8 mouse cellular contexts compared by ENCODE assay signal in the genomic region with DNA sequence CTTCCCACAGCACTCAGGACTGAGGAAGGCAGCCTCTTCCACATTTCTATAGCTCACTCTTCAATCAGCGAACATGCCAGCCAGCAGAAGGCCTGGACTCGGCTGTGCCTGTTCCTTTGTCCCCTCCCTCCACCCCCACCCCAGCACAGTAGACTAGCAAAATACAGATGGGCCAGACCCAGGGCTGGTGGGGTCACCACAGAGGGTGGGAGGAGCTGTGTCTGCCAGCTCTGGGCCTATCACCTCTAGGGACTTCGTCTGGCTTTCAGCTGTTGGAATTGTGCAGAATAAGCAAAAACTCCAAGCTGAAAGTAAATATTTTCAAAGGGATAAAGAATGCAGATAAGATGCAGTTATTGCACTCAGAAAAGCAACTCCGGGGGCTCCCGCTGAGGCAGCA. TPM values are rescaled to one million over a fixed set of nuclear protein-coding genes. Genes with fewer than 3 reads are reported as not detected.
A peak's percentile ranks its signal among the peaks of the same experiment; 100 is the strongest.
DNase-seq lines count a peak whose midpoint lies in the region; ATAC-seq lines count a peak whose summit lies in the region.

No protein-coding gene starts in this region.

- H3K9ac ChIP-seq in kidney, embryonic 15.5 days = no peak overlapping the region
- peak overlapping the region; percentile 44 for H3K9ac ChIP-seq in embryonic facial prominence, embryonic 13.5 days
- no peak overlapping the region for H3K9ac ChIP-seq in hindbrain, embryonic 15.5 days
- no peak overlapping the region for H3K9ac ChIP-seq in midbrain, embryonic 16.5 days (ENCODE audit: low read depth, low read length)

- peak overlapping the region; percentile 81 for H3K27ac ChIP-seq in kidney, embryonic 15.5 days
- peak overlapping the region; percentile 85 for H3K27ac ChIP-seq in embryonic facial prominence, embryonic 13.5 days
- peak overlapping the region; percentile 46 for H3K27ac ChIP-seq in hindbrain, embryonic 15.5 days (replicated peaks)
- peak overlapping the region; percentile 42; the same call in 1 of the 2 replicates for H3K27ac ChIP-seq in midbrain, embryonic 16.5 days (ENCODE audit: low read length)

- H3K4me1 ChIP-seq in kidney, embryonic 15.5 days = peaks cover 47% of the 10 kb centered on the region
- H3K4me1 ChIP-seq in embryonic facial prominence, embryonic 13.5 days = peaks cover 55% of the 10 kb centered on the region
- H3K4me1 ChIP-seq in hindbrain, embryonic 15.5 days (replicated peaks) = peaks cover 16% of the 10 kb centered on the region
- H3K4me1 ChIP-seq in midbrain, embryonic 16.5 days (ENCODE audit: control insufficient read depth, insufficient read depth, low read length) = peaks cover under 1% of the 10 kb centered on the region; the same call in 1 of the 2 replicates

- no peak for DNase-seq in kidney, adult 11 months
- no peak for DNase-seq in thymus, postnatal 10 days (ENCODE audit: low spot score in 2 of 2)
- no peak for DNase-seq in thymus, adult 18-20 months

- no peaks in the 10 kb centered on the region for H3K9me3 ChIP-seq in kidney, embryonic 15.5 days (replicated peaks)
- no peaks in the 10 kb centered on the region for H3K9me3 ChIP-seq in embryonic facial prominence, embryonic 13.5 days
- no peaks in the 10 kb centered on the region for H3K9me3 ChIP-seq in hindbrain, embryonic 15.5 days
- no peaks in the 10 kb centered on the region for H3K9me3 ChIP-seq in midbrain, embryonic 16.5 days (replicated peaks; ENCODE audit: control insufficient read depth, low read length, poor library complexity, severe bottlenecking)

- peaks cover 19% of the 10 kb centered on the region for H3K36me3 ChIP-seq in kidney, embryonic 15.5 days
- H3K36me3 ChIP-seq in embryonic facial prominence, embryonic 13.5 days = peaks cover 40% of the 10 kb centered on the region
- no peaks in the 10 kb centered on the region for H3K36me3 ChIP-seq in hindbrain, embryonic 15.5 days
- no peaks in the 10 kb centered on the region for H3K36me3 ChIP-seq in midbrain, embryonic 16.5 days (ENCODE audit: control insufficient read depth, insufficient read depth, low read length)

- 0 out of 2 replicates have a peak overlapping the region, but pooled peaks have one; percentile 1 for H3K4me2 ChIP-seq in kidney, embryonic 15.5 days
- peak overlapping the region; percentile 27 for H3K4me2 ChIP-seq in embryonic facial prominence, embryonic 13.5 days
- no peak overlapping the region for H3K4me2 ChIP-seq in hindbrain, embryonic 15.5 days
- H3K4me2 ChIP-seq in midbrain, embryonic 16.5 days (ENCODE audit: low read length) = no peak overlapping the region

- WGBS in kidney, embryonic 15.5 days = 38% methylated on average over 5 of the region's 5 CpGs
- 32% methylated on average over 5 of the region's 5 CpGs for WGBS in embryonic facial prominence, embryonic 13.5 days
- 53% methylated on average over 5 of the region's 5 CpGs for WGBS in hindbrain, embryonic 15.5 days
- WGBS in midbrain, embryonic 16.5 days = 53% methylated on average over 5 of the region's 5 CpGs

- H3K27me3 ChIP-seq in kidney, embryonic 15.5 days = no peaks in the 10 kb centered on the region
- H3K27me3 ChIP-seq in embryonic facial prominence, embryonic 13.5 days = no peaks in the 10 kb centered on the region
- peaks cover 18% of the 10 kb centered on the region for H3K27me3 ChIP-seq in hindbrain, embryonic 15.5 days
- peaks cover 8% of the 10 kb centered on the region for H3K27me3 ChIP-seq in midbrain, embryonic 16.5 days (ENCODE audit: control insufficient read depth, insufficient read depth, low read depth, low read length)

- no peak overlapping the region for H3K4me3 ChIP-seq in kidney, embryonic 15.5 days (replicated peaks)
- no peak overlapping the region for H3K4me3 ChIP-seq in embryonic facial prominence, embryonic 13.5 days
- no peak overlapping the region for H3K4me3 ChIP-seq in hindbrain, embryonic 15.5 days
- H3K4me3 ChIP-seq in midbrain, embryonic 16.5 days (ENCODE audit: low read depth, low read length) = no peak overlapping the region

- ATAC-seq in kidney, embryonic 15.5 days (replicated peaks; ENCODE audit: low FRiP score) = peak; percentile 71
- peak; percentile 77 for ATAC-seq in embryonic facial prominence, embryonic 13.5 days (ENCODE audit: insufficient number of reproducible peaks, insufficient read depth, low FRiP score, low TSS enrichment, low read depth)
- no peak for ATAC-seq in hindbrain, embryonic 15.5 days (ENCODE audit: low FRiP score, low read depth)
- 0 out of 2 replicates have a peak, but pooled peaks have one; percentile 51 for ATAC-seq in midbrain, embryonic 16.5 days
- ATAC-seq in erythroid progenitor cell, adult 5-6 weeks (replicated peaks; ENCODE audit: low FRiP score, poor library complexity, severe bottlenecking) = no peak

RNA-seq across cellular contexts. Expression of a gene that starts 5.7 kb away (rescaled TPM):
- polyA plus RNA-seq in kidney, embryonic 15.5 days (2015; fragmentation: Nextera tagmentation; extraction: Ambion mirVana) = 28.4 and 32.4 TPM in 2 replicates
- polyA plus RNA-seq in embryonic facial prominence, embryonic 13.5 days (2015; fragmentation: Nextera tagmentation; extraction: Ambion mirVana) = 73.1 and 77.5 TPM in 2 replicates
- 7.7 and 8.2 TPM in 2 replicates for polyA plus RNA-seq in hindbrain, embryonic 15.5 days (2015; fragmentation: Nextera tagmentation; extraction: Ambion mirVana)
- 4.4 and 5.7 TPM in 2 replicates for polyA plus RNA-seq in midbrain, embryonic 16.5 days (2015; fragmentation: Nextera tagmentation; extraction: Ambion mirVana)
- not detected in 2 replicates for total RNA-seq in erythroid progenitor cell, adult 5-6 weeks (2015; ENCODE audit: low replicate concordance)
- 5.4 TPM in 1 of 2 replicates, not detected in the other for total RNA-seq in erythroid progenitor cell, adult 5-6 weeks (2017; ENCODE audit: low replicate concordance)

RNA-seq across cellular contexts. Expression of a gene that starts 33.0 kb away (rescaled TPM):
- 2.0 and 3.4 TPM in 2 replicates for polyA plus RNA-seq in kidney, embryonic 15.5 days (2015; fragmentation: Nextera tagmentation; extraction: Ambion mirVana)
- 1.1 and 2.8 TPM in 2 replicates for polyA plus RNA-seq in embryonic facial prominence, embryonic 13.5 days (2015; fragmentation: Nextera tagmentation; extraction: Ambion mirVana)
- 0.77 and 2.0 TPM in 2 replicates for polyA plus RNA-seq in hindbrain, embryonic 15.5 days (2015; fragmentation: Nextera tagmentation; extraction: Ambion mirVana)
- polyA plus RNA-seq in midbrain, embryonic 16.5 days (2015; fragmentation: Nextera tagmentation; extraction: Ambion mirVana) = 1.4 and 2.1 TPM in 2 replicates
- 21.8 TPM in 1 of 2 replicates, not detected in the other for total RNA-seq in erythroid progenitor cell, adult 5-6 weeks (2015; ENCODE audit: low replicate concordance)
- total RNA-seq in erythroid progenitor cell, adult 5-6 weeks (2017; ENCODE audit: low replicate concordance) = not detected in 2 replicates

RNA-seq across cellular contexts. Expression of a gene that starts 39.5 kb away (rescaled TPM):
- polyA plus RNA-seq in kidney, embryonic 15.5 days (2015; fragmentation: Nextera tagmentation; extraction: Ambion mirVana) = 40.3 and 41.2 TPM in 2 replicates
- 30.8 and 33.6 TPM in 2 replicates for polyA plus RNA-seq in embryonic facial prominence, embryonic 13.5 days (2015; fragmentation: Nextera tagmentation; extraction: Ambion mirVana)
- 43.9 and 49.0 TPM in 2 replicates for polyA plus RNA-seq in hindbrain, embryonic 15.5 days (2015; fragmentation: Nextera tagmentation; extraction: Ambion mirVana)
- polyA plus RNA-seq in midbrain, embryonic 16.5 days (2015; fragmentation: Nextera tagmentation; extraction: Ambion mirVana) = 48.6 and 49.8 TPM in 2 replicates
- total RNA-seq in erythroid progenitor cell, adult 5-6 weeks (2015; ENCODE audit: low replicate concordance) = 25.2 and 25.6 TPM in 2 replicates
- 24.0 and 29.8 TPM in 2 replicates for total RNA-seq in erythroid progenitor cell, adult 5-6 weeks (2017; ENCODE audit: low replicate concordance)

Comparison
In these comparisons a context has a peak if more than half of its experiments do, and no peak if none do; other contexts are left out.
1. ATAC-seq: peak in kidney, embryonic 15.5 days (single experiment), embryonic facial prominence, embryonic 13.5 days (single experiment) and midbrain, embryonic 16.5 days (single experiment); none in hindbrain, embryonic 15.5 days (single experiment) and erythroid progenitor cell, adult 5-6 weeks (single experiment).
2. H3K4me2 ChIP-seq: peak in kidney, embryonic 15.5 days (single experiment) and embryonic facial prominence, embryonic 13.5 days (single experiment); none in hindbrain, embryonic 15.5 days (single experiment) and midbrain, embryonic 16.5 days (single experiment).
3. Peak in every context shown above with its lines, with median percentiles within 50 percentile points of each other: H3K27ac ChIP-seq.